Mouse (Mus musculus) lung, postnatal 0 days (tissue): Measurements from ENCODE around the gene Fndc9. TPM values are rescaled to one million over a fixed set of nuclear protein-coding genes. Genes with fewer than 3 reads are reported as not detected.

ENCODE experiments used
- ATAC-seq: fragments of 200-750 bp; cut with Nextera tagmentation; 2 replicates; pipeline ENCODE4 v1.8.0; 2017; ENCODE audit warnings: moderate library complexity
- DNase-seq: peaks from one replicate; pipeline ENCODE4 v3.0.0-alpha.2; 2016; ENCODE audit warnings: low spot score
- H3K27ac ChIP-seq: fragments of 300-500 bp; sonication (generic); 2 replicates; pipeline ENCODE4 v1.5.1; 2014; ENCODE audit warnings: antibody characterized with exemption, mild to moderate bottlenecking, low read length, mixed read lengths
- H3K27me3 ChIP-seq: fragments of 300-500 bp; sonication (generic); replicated peaks from 2 replicates; pipeline ENCODE4 v1.6.1; 2014; ENCODE audit warnings: low read length, mixed read lengths; ENCODE audit not compliant: insufficient read depth
- H3K36me3 ChIP-seq: fragments of 300-500 bp; sonication (generic); 2 replicates; pipeline ENCODE4 v1.6.1; 2014; ENCODE audit warnings: low read length, mixed read lengths; ENCODE audit not compliant: insufficient read depth
- H3K4me1 ChIP-seq: fragments of 300-500 bp; sonication (generic); 2 replicates; pipeline ENCODE4 v1.6.1; 2014; ENCODE audit warnings: antibody characterized with exemption, low read depth, low read length, mixed read lengths; ENCODE audit not compliant: insufficient read depth
- H3K4me2 ChIP-seq: fragments of 300-500 bp; sonication (generic); replicated peaks from 2 replicates; pipeline ENCODE4 v1.6.1; 2014; ENCODE audit warnings: low read depth, mild to moderate bottlenecking, low read length, moderate library complexity, mixed read lengths
- H3K4me3 ChIP-seq: fragments of 300-500 bp; sonication (generic); 2 replicates; pipeline ENCODE4 v1.5.1; 2014; ENCODE audit warnings: low read depth, low read length
- H3K9ac ChIP-seq: fragments of 300-500 bp; sonication (generic); replicated peaks from 2 replicates; pipeline ENCODE4 v1.6.1; 2014; ENCODE audit warnings: low read depth, mild to moderate bottlenecking
- H3K9me3 ChIP-seq: fragments of 300-500 bp; sonication (generic); 2 replicates; pipeline ENCODE4 v1.6.1; 2016; ENCODE audit warnings: low read length, mixed read lengths
- CTCF ChIP-seq: IDR thresholded peaks from 2 replicates; pipeline ENCODE4 v1.5.1; 2016; ENCODE audit warnings: antibody characterized with exemption, mild to moderate bottlenecking
- EP300 ChIP-seq: IDR thresholded peaks from 2 replicates; pipeline ENCODE4 v1.6.1; 2016; ENCODE audit warnings: antibody characterized with exemption, mild to moderate bottlenecking, control low read depth
- WGBS: fragments of 180-500 bp; shearing (Covaris S2); extraction: QIAGEN DNeasy Blood & Tissue Kit; methylation state at CpG from one replicate; pipeline ENCODE4 v1.1.7; 2014; 5-methylcytosine and 5-hydroxymethylcytosine counted together
- polyA plus RNA-seq: library from polyadenylated mRNA; unstranded; fragments of >200 nt; fragmentation: Nextera tagmentation; extraction: Ambion mirVana; gene quantifications from 2 replicates; pipeline ENCODE4 v1.2.1, GENCODE M21; 2015

Gene Fndc9
- polyA plus RNA-seq, 1 experiment from 2014 or later = not detected

GRCm38 (mm10) chr11:46225345-46225744 is 10.0 kb upstream of the Fndc9 start:
- H3K9ac ChIP-seq = no peak overlapping the region
- no peaks in the 10 kb centered on the region for H3K4me1 ChIP-seq
- no peaks in the 10 kb centered on the region for H3K27me3 ChIP-seq
- no peak for DNase-seq
- 86% methylated on average over 5 of the region's 5 CpGs for WGBS
- no peaks in the 10 kb centered on the region for H3K36me3 ChIP-seq
- no peak overlapping the region for H3K27ac ChIP-seq
- H3K4me3 ChIP-seq = no peak overlapping the region
- no peak overlapping the region for H3K4me2 ChIP-seq
- ATAC-seq = no peak
- TF ChIP-seq EP300 = no peak
- no peak for TF ChIP-seq CTCF
- no peaks in the 10 kb centered on the region for H3K9me3 ChIP-seq

GRCm38 (mm10) chr11:46230184-46230583 is 5.1 kb upstream of the Fndc9 start:
- ATAC-seq (no peak), DNase-seq (no peak)
- H3K9me3 ChIP-seq = no peaks in the 10 kb centered on the region
- WGBS = 67% methylated on average over 6 of the region's 6 CpGs
- no peak overlapping the region for H3K9ac ChIP-seq
- no peaks in the 10 kb centered on the region for H3K4me1 ChIP-seq
- no peaks in the 10 kb centered on the region for H3K27me3 ChIP-seq
- H3K36me3 ChIP-seq = no peaks in the 10 kb centered on the region
- TF ChIP-seq CTCF (no peak), EP300 (no peak)
- H3K27ac ChIP-seq = no peak overlapping the region
- H3K4me2 ChIP-seq = no peak overlapping the region
- no peak overlapping the region for H3K4me3 ChIP-seq

- Histone ChIP-seq H3K36me3 (no peaks in the 10 kb centered on the region), H3K4me3 (no peak overlapping the region), H3K4me1 (no peaks in the 10 kb centered on the region), H3K4me2 (no peak overlapping the region), H3K9ac (no peak overlapping the region), H3K27me3 (no peaks in the 10 kb centered on the region), H3K27ac (no peak overlapping the region), H3K9me3 (no peaks in the 10 kb centered on the region)
- 89% methylated on average over 4 of the region's 4 CpGs for WGBS
- DNase-seq (no peak), ATAC-seq (no peak)
- TF ChIP-seq EP300 (no peak), CTCF (no peak)
Observed at GRCm38 (mm10) chr11:46232803-46233202, 2.5 kb upstream of the Fndc9 start.

- H3K4me1 ChIP-seq = no peaks in the 10 kb centered on the region
- TF ChIP-seq EP300 (no peak), CTCF (no peak)
- H3K9me3 ChIP-seq = no peaks in the 10 kb centered on the region
- no peak for DNase-seq
- H3K4me3 ChIP-seq = no peak overlapping the region
- H3K36me3 ChIP-seq = no peaks in the 10 kb centered on the region
- ATAC-seq = no peak
- no peaks in the 10 kb centered on the region for H3K27me3 ChIP-seq
- no peak overlapping the region for H3K27ac ChIP-seq
- H3K4me2 ChIP-seq = no peak overlapping the region
- H3K9ac ChIP-seq = no peak overlapping the region
- 75% methylated on average over 4 of the region's 4 CpGs for WGBS
Observed at GRCm38 (mm10) chr11:46233966-46234365, 1.4 kb upstream of the Fndc9 start.

- 36% methylated on average over 4 of the region's 4 CpGs for WGBS
- no peak for ATAC-seq
Observed at GRCm38 (mm10) chr11:46236976-46237375, 1.6 kb downstream of the Fndc9 start.

GRCm38 (mm10) chr11:46241150-46241673 is 5.9 kb downstream of the Fndc9 start:
- H3K4me3 ChIP-seq = no peak overlapping the region
- TF ChIP-seq EP300 = no peak
- no peak for TF ChIP-seq CTCF
- no peaks in the 10 kb centered on the region for H3K9me3 ChIP-seq
- H3K4me1 ChIP-seq = no peaks in the 10 kb centered on the region
- DNase-seq (no peak), ATAC-seq (no peak)
- 86% methylated on average over 7 of the region's 7 CpGs for WGBS
- H3K36me3 ChIP-seq = no peaks in the 10 kb centered on the region
- no peaks in the 10 kb centered on the region for H3K27me3 ChIP-seq
- no peak overlapping the region for H3K9ac ChIP-seq
- no peak overlapping the region for H3K27ac ChIP-seq
- no peak overlapping the region for H3K4me2 ChIP-seq

More at GRCm38 (mm10) chr11:46236976-46237375, 1.6 kb downstream of the Fndc9 start:
- no peak overlapping the region for H3K4me2 ChIP-seq
- H3K4me3 ChIP-seq = no peak overlapping the region
- H3K27ac ChIP-seq = no peak overlapping the region
- H3K4me1 ChIP-seq = no peaks in the 10 kb centered on the region
- TF ChIP-seq CTCF (peak; percentile 53), EP300 (no peak)
- H3K9ac ChIP-seq = no peak overlapping the region
- no peaks in the 10 kb centered on the region for H3K36me3 ChIP-seq
- peak; percentile 51 for DNase-seq
- no peaks in the 10 kb centered on the region for H3K27me3 ChIP-seq
- no peaks in the 10 kb centered on the region for H3K9me3 ChIP-seq

GRCm38 (mm10) chr11:46241985-46242384 is 6.7 kb downstream of the Fndc9 start:
- ATAC-seq (no peak), DNase-seq (no peak)
- no peaks in the 10 kb centered on the region for H3K36me3 ChIP-seq
- no peak overlapping the region for H3K4me2 ChIP-seq
- TF ChIP-seq EP300 = no peak
- no peak for TF ChIP-seq CTCF
- no peak overlapping the region for H3K9ac ChIP-seq
- no peak overlapping the region for H3K27ac ChIP-seq
- no peaks in the 10 kb centered on the region for H3K27me3 ChIP-seq
- no peak overlapping the region for H3K4me3 ChIP-seq
- WGBS = 86% methylated on average over 8 of the region's 8 CpGs
- H3K4me1 ChIP-seq = no peaks in the 10 kb centered on the region
- no peaks in the 10 kb centered on the region for H3K9me3 ChIP-seq
